Mouse (Mus musculus): Measurements from ENCODE around the gene Dhdh. TPM values are rescaled to one million over a fixed set of nuclear protein-coding genes. Genes with fewer than 3 reads are reported as not detected.
A peak's percentile ranks its signal among the peaks of the same experiment; 100 is the strongest.
"Not testable (repeated sequence)": the region's sequence is repeated elsewhere in the genome, so short reads cannot be mapped to it uniquely, and the experiment has no call there.

Dhdh gene
- 3.1 and 3.7 TPM in 2 replicates for total RNA-seq (2017)

DNA sequence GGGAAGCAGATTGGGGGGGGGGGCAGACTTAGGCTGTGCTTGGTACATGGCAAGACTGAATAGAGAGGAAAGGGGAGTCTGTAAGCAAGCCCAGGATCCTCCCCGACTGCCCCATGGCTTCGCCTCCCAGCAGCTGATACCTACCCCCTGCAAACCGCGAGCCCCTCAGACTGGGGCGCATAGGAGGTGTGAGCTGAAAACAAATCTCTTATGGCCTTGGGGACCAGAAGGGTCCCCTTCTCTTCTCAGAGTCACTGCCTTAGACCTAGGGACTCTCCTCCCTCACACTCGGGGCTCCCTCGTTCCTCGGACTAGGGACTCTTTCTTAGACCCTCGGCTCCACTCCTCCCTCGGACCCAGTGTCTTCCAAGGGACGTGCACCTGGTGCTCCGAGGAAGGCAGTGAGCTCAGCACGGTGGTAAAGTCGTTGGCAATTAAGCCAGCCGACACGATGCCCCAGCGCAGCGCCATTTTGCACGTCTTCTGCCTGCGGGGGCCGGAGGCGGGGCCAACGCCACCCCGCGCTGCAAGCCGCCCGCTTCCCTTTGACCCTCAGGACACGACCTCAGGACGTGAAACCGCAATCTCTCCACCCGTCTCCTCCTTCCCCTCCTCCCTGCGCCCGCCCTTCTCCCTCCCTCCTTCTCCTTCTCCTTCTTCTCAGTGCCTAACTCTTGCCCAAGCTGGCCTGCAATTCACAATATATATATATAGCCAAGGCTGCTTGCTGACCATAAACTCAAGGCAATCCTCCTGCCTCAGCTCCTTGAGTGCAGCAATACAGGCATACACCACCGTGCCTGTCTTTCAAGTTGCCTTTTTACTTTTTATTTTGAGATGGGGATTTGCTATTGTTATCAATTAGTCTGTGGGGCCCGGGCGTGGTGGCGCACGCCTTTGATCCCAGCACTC lies at the start of gene Dhdh:
Gene Dhdh (minus strand): TSS at position 513 of the 912 bp plus-strand sequence.
- ATAC-seq (ENCODE audit: extremely low read depth, insufficient number of reproducible peaks, low FRiP score, poor library complexity, severe bottlenecking): peak; percentile 60

DNA sequence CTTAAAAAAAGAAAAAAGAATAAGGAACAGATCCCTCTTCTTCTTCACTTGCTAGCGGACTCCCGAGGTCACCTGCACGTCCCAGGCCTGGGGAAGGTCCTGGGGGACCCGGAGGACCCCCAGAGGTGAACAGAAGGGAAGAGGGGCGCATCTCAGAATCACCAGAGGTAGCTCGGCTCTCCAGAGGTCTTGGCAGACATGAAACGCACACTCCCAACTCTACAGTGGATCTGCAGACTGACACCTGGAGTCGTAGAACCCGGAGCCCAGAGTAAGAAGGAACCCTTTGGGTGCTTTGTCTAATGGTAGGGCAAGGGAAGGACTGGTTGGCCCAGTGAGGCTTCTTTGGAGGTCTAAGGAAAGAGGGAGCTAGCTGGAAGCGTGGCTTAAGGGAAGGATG lies 49.0 kb upstream of the Dhdh start:
- ATAC-seq (ENCODE audit: extremely low read depth, insufficient number of reproducible peaks, low FRiP score, poor library complexity, severe bottlenecking): no peak

DNA sequence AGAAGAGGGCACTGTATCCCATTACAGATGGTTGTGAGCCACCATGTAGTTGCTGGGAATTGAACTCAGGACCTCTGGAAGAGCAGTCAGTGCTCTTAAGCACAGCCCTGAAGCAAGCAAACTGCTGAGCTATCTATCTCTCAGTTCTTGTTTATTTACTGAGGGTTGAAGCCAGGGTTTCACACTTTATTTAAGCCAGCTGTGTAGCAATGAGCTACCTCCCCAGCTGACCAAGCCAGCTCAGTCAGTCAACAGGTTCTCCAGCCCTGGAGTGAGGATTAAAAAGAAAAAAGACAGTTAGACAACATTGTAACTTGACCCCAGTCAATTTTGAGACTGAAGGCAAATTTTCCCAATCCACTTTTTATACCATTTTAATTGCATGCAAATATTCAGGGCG lies 47.1 kb upstream of the Dhdh start:
- no peak for ATAC-seq (ENCODE audit: extremely low read depth, insufficient number of reproducible peaks, low FRiP score, poor library complexity, severe bottlenecking)

DNA sequence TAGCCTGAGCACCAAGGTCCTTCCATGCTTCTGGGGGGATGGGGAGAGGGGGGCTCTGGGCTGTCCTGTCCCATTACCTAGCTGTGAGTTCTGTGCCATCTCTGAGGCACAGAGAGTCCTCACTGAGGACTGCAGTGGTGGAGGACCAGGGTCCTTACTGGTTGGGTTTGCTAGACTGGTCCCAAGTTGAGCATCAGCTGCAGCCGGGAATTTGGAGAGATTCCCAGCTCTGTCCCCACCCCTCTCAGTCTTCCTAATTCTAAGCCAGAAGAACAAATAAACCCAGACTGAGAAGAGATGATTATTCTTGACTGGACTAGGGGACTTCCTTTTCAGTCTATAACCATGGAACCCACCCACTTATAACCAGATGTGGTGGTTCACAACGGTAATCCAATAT lies 42.0 kb upstream of the Dhdh start:
- no peak for ATAC-seq (ENCODE audit: extremely low read depth, insufficient number of reproducible peaks, low FRiP score, poor library complexity, severe bottlenecking)

DNA sequence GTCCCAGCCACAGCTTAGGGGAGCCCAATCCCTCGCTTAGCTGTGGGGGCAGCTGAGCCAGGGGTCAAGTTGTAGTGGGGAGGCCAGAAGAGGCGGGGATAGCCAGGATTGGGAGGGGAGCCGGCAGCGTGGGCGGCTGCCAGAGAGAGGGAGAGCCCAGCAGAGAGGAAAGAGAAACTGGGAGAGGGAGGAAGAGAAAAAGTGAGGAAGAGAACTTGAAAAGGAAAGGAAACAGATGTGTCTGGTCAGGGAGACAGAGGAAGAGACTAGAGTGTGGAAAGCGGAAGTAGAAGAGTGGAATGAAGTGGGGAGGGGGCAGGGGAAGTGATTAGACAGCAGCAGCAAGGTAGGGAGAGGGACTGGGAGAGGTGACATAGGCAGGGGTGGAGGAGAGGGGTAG lies 40.9 kb upstream of the Dhdh start:
- no peak for ATAC-seq (ENCODE audit: extremely low read depth, insufficient number of reproducible peaks, low FRiP score, poor library complexity, severe bottlenecking)

DNA sequence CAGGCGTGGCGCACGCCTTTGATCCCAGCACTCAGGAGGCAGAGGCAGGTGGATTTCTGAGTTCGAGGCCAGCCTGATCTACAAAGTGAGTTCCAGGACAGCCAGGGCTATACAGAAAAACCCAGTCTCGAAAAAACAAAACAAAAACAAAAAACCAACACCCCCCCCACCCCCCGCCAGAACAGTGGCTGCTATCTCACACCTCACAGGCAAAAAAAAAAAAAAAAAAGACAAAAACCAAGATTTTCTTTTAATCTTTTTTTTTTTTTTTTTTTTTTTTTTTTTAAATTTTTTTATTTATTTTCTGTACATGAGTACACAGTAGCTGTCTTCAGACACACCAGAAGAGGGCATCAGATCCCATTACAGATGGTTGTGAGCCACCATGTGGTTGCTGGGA lies 38.6 kb upstream of the Dhdh start:
- ATAC-seq (ENCODE audit: extremely low read depth, insufficient number of reproducible peaks, low FRiP score, poor library complexity, severe bottlenecking): not testable (repeated sequence)

DNA sequence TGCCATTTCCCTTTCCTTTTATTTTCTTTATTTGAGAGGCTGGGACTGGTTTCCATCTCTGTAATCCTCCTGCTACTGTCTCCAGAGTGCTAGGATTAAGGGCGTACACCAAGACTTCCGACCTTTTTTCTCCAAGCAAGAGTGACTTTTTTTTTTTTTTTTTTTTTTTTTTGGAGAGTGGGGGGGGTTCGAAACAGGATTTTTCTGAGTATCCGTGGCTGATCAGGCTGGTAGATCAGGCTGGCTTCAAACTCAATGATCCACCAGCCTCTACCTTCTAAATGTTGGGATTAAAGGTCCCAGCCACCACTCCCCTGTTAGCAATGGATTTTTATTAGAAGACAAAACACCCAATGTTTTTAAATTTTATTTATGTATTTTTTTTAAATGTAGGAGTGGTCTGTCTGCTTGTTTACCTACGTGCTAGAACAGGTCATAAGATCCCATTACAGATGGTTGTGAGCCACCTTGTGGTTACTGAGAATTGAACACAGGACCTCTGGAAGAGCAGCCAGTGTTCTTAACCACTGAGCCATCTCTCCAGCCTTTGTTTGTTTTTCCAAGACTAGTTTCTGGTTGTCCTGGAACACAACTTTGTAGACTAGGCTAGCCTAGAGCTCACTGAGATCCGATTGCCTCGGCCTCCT lies 38.0 kb upstream of the Dhdh start:
- ATAC-seq (ENCODE audit: extremely low read depth, insufficient number of reproducible peaks, low FRiP score, poor library complexity, severe bottlenecking): no peak

DNA sequence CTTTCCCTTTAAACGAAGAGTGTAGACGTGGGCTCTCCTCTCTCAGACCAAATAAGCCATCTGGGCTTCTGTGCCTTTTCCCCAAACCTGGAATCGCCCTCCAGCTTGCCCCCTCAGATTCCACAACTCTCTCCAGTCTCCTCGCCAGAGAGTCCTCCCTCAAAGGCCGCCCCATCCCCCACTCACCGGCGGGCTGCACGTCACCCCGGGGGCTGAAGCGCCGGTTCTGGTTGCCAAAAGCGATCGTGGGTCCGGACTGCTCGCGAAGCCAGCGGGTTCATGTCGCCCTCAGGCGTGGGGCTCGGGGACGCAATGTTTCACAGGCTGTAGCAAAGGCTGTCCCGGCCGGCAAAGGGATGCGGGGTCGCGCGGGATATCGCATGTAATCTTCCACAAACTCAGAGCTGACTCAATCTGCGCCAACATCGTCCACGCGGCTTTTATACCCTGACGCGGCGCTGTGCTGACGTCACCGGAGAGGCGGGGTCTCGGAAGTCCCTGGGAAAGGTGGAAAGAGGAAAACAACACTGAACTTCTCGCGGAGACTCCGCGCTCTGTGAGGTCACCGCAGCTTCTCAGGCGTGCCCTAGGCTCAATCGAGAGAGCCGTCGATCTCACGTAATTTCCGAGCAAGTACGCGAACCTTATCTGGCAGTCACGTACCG lies 37.3 kb upstream of the Dhdh start, which contains the start of the genes Ppp1r15a and Plekha4:
Gene Ppp1r15a (minus strand): TSS at position 460 of the 665 bp plus-strand sequence.
Gene Plekha4 (plus strand): TSS at position 522 of the 665 bp plus-strand sequence.
- ATAC-seq (ENCODE audit: extremely low read depth, insufficient number of reproducible peaks, low FRiP score, poor library complexity, severe bottlenecking): peak; percentile 82

DNA sequence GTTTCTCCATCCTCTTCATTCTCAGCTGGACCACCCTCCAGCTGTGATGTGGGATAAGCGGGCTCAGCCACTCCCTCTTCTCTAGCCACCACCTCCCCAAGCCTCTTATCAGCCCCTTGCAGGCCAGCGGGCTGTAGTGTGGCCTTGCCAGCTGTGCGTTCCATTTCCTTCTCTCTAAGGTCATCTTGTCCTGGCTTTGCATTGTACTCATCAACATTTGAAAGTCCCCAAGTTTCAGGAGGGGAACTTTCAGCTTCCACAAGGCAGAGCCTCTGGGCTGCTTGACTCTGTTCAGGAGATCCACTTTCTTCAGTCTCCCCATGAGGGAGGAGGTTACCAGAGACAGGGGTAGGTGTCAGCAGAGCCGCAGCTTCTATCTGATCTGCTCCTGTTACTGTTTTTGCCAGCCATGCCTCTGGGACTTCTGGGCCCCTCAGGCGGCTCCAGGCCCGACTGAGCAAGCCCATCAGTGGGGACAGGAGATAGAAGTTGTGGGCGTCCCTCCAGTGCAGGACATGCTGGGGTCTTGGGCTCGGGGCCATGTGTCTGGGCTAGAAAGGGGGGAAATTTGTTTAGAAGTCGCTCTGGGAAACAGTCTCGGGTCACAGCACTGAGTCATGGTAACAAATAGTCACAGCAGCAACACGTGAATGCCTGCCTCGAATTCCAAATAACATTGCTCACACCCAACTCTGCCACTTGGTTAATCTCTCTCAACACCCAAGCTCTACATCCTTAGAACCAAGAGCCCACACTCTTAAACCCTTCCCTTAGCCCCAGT lies 36.4 kb upstream of the Dhdh start:
- no peak for ATAC-seq (ENCODE audit: extremely low read depth, insufficient number of reproducible peaks, low FRiP score, poor library complexity, severe bottlenecking)

DNA sequence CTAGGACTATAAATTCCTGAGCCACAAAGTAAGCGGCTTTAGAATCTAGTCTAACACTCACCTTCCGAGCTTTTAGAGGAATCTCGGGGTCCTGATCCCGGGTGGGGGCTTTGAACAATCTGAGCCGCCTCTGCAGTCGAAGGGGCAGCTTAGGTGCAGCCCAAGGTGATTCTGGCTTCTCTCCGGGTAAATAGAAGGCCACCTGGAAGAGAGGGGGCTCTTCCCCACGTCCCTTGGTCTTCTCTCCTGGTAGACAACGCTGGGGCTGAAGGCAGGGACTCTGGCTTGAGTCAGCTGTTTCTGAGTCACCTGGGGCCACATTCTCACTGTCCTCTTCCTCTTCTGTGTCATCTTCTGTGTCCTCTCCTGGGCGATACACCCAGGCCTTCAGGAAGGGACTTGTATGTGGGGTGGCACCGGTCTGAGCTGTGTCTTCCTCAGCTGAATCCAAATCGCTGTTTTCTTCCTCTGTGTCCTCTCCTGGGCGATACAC lies 35.1 kb upstream of the Dhdh start:
- ATAC-seq (ENCODE audit: extremely low read depth, insufficient number of reproducible peaks, low FRiP score, poor library complexity, severe bottlenecking): no peak

DNA sequence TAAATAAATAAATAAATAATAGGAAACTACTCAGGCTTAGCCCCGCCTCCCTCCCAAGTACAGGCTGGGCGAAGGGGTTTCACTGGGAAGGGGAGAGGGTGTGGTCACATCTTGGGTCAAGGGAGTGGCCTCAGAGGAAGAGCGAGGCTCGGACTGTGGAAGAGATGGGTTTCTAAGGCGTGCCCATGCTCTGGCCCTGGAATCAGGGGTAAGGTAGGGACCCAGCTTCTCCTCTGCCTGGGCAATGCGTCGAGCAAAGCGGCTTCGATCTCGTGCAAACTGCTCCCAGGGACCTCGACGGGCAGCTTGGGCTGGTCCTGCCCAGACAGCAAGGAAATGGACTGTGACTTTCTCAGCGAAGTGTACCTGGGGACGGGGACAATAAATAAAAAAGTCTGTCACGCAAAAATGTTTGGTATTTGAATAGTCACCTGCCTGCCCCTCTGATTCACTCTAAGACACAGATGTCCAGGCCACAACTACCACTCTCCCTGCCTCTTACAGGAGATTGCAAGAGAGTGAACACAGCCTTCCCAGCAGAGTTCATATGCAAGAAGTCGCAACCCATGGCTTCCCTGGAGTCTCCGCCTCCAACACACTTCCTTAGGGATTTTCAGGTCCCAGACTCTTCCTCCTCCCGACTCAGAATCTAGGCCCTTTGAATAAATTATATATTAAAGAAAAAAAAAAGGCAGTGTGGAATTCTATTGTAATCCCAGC lies 34.5 kb upstream of the Dhdh start:
- no peak for ATAC-seq (ENCODE audit: extremely low read depth, insufficient number of reproducible peaks, low FRiP score, poor library complexity, severe bottlenecking)

DNA sequence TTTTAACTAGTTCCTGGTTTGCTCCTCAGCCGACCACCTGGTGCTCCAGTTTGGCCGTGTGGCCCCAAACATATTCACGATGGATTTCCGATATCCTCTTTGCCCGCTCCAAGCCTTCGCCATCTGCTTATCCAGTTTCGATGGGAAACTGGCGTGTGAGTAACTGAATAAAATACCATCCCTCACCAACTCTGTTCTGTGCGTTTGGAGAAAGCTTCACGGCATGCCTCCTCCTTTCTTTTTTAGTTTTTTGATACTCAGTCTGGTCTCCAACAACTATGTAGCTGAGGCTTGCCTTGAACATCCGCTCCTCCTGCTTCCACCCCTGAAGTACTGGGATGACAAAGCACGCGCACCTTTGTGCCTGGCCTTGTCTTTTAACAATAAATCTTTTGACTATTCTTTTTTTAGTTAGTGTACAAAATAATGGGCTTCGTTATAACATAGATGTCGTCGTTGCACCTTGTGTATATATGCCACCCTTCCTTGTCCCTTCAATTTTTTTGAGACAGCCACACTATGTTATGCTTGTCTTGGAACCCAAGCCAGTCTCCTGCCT lies 33.7 kb upstream of the Dhdh start:
- no peak for ATAC-seq (ENCODE audit: extremely low read depth, insufficient number of reproducible peaks, low FRiP score, poor library complexity, severe bottlenecking)

DNA sequence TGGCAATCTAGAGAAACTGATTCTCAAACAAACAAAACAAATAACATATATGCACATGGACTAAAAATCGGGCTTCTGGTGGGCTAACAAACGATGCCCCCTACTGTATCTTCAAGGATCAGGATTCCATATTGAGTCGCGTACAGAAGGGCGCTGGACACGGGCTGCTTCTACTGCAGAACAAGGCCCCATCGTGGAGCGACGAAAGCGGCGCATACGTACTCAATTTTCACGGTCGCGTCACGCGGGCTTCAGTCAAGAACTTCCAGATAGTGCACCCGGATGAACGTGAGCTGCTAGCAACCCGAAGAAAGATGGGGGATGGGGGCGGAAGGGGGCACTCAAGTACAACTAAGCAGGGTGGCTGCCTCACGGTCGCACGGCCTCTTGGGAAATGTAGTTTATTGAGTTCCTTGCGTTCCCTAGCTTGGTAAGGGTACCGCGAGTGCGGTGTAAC lies 33.2 kb upstream of the Dhdh start:
- ATAC-seq (ENCODE audit: extremely low read depth, insufficient number of reproducible peaks, low FRiP score, poor library complexity, severe bottlenecking): peak; percentile 69

DNA sequence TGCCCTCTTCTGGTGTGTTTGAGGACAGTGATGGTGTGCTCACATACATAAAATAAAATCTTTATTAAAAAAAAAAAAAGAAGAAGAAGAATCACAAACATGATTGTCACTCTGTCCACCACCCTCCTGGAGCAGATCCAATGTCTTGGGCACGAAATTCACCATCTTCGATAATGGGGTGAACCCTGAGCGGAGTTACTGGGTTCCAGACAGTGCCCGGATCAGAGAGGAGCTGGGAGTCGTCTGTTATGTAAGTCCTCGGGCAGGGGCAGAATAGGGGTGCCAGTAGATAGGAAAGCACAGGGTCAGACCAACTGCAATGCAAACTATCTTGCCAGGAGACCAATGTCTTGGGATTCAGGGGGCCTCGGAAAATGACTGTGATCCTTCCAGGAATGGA lies 32.0 kb upstream of the Dhdh start:
- ATAC-seq (ENCODE audit: extremely low read depth, insufficient number of reproducible peaks, low FRiP score, poor library complexity, severe bottlenecking): no peak

DNA sequence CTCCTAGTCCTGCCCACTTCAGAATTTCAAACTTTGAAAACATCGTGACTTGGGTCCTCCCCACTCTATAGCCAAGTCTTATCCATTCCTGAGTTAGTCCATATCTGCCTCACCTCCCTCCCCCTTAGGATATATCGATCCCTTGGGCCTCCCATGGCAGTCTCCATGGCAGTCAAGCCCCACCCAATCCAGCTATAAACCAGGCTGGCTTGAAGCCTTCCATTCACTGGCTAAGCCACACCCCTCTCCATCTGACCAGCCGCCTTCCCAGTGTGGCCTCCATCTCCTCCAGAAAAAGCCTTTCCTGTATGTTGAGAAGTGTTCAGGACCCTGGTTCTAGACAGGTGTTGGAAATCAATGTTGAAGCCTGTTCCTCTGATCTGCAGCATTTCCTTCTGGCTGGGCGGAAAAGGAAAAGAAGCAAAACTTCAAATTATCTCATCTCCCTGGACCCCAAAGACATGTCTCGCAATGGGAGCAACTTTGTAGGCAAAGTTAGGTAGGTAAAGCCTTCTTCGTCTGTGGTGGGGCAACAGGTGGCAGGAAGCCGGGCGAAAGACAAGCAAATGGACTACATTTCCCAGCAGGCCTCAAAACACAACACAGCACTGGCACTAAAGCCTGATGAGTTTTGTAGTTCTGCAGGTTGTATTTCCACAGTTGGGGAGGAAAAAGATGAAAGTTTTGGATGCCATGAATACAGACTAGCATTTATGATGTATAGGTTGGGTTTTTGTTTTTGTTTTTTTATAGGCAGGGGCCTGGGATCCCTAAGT lies 30.9 kb upstream of the Dhdh start:
- ATAC-seq (ENCODE audit: extremely low read depth, insufficient number of reproducible peaks, low FRiP score, poor library complexity, severe bottlenecking): no peak

DNA sequence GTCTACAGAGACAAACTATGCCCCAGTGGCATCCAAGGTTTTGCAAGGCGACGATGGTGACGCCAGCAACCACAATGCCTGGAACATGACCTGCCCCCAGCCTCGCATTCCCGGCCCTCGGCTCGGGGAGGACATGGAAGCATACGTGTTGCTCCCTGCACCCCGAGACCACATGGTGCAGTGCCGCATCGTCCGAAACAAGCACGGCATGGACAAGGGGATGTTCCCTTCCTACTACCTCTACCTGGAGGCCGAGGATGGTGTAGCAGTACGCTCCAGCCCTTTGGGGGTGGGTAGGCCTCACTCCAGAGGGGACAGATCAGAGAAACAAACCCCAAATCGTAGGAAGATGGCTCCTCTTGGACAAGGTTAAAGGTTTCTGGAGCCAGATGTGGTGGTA lies 30.0 kb upstream of the Dhdh start:
- no peak for ATAC-seq (ENCODE audit: extremely low read depth, insufficient number of reproducible peaks, low FRiP score, poor library complexity, severe bottlenecking)

DNA sequence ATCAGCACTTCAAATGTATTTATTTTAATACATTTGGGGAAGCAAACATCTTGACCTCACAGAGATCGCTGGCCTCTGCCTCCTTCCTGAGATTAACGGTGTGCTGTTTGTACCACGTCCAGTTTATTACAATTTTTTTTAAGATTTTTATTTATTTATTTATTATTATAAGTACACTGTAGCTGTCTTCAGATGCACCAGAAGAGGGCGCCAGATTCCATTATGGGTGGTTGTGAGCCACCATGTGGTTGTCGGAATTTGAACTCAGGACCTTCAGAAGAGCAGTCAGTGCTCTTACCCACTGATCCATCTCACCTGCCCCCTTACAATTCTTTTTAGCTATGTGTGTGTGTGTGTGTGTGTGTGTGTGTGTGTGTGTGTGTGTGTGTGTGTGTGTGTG lies 28.2 kb upstream of the Dhdh start:
- not testable (repeated sequence) for ATAC-seq (ENCODE audit: extremely low read depth, insufficient number of reproducible peaks, low FRiP score, poor library complexity, severe bottlenecking)

All from neutrophil, adult 5-6 weeks (primary cell).